Mouse (Mus musculus) heart, embryonic 16.5 days (tissue): Measurements from ENCODE around the gene Syt5. TPM values are rescaled to one million over a fixed set of nuclear protein-coding genes. Genes with fewer than 3 reads are reported as not detected.
"Not testable (repeated sequence)": the region's sequence is repeated elsewhere in the genome, so short reads cannot be mapped to it uniquely, and the experiment has no call there.

Experiments
- ATAC-seq: fragments of 200-750 bp; cut with Nextera tagmentation; replicated peaks from 2 replicates; pipeline ENCODE4 v1.8.0; 2017; ENCODE audit warnings: moderate number of reproducible peaks; ENCODE audit not compliant: insufficient read depth, low FRiP score; ENCODE audit errors: extremely low read depth
- H3K27ac ChIP-seq: fragments of 300-500 bp; sonication (generic); 2 replicates; pipeline ENCODE4 v1.5.1; 2014; ENCODE audit warnings: mild to moderate bottlenecking, low read length, control low read depth, moderate library complexity
- H3K27me3 ChIP-seq: fragments of 300-500 bp; sonication (generic); 2 replicates; pipeline ENCODE4 v1.6.1; 2014; ENCODE audit warnings: low read length, mixed read lengths; ENCODE audit not compliant: control insufficient read depth, insufficient read depth
- H3K36me3 ChIP-seq: fragments of 300-500 bp; sonication (generic); 2 replicates; pipeline ENCODE4 v1.6.1; 2014; ENCODE audit not compliant: control insufficient read depth, insufficient read depth
- H3K4me1 ChIP-seq: fragments of 300-500 bp; sonication (generic); 2 replicates; pipeline ENCODE4 v1.6.1; 2014; ENCODE audit warnings: low read length, mixed read lengths; ENCODE audit not compliant: control insufficient read depth, insufficient read depth
- H3K4me2 ChIP-seq: fragments of 300-500 bp; sonication (generic); 2 replicates; pipeline ENCODE4 v1.6.1; 2014; ENCODE audit warnings: low read depth, mild to moderate bottlenecking, control low read depth, low read length
- H3K4me3 ChIP-seq: fragments of 300-500 bp; sonication (generic); 2 replicates; pipeline ENCODE4 v1.5.1; 2014; ENCODE audit warnings: mild to moderate bottlenecking, control low read depth, low read length
- H3K9ac ChIP-seq: fragments of 300-500 bp; sonication (generic); 2 replicates; pipeline ENCODE4 v1.6.1; 2014; ENCODE audit warnings: low read length, control low read depth
- H3K9me3 ChIP-seq: fragments of 300-500 bp; sonication (generic); replicated peaks from 2 replicates; pipeline ENCODE4 v1.6.1; 2016; ENCODE audit warnings: low read length; ENCODE audit not compliant: control insufficient read depth
- WGBS: fragments of 180-500 bp; shearing (Covaris S2); extraction: QIAGEN DNeasy Blood & Tissue Kit; methylation state at CpG from one replicate; pipeline ENCODE4 v1.1.7; 2014; 5-methylcytosine and 5-hydroxymethylcytosine counted together
- polyA plus RNA-seq: library from polyadenylated mRNA; unstranded; fragments of >200 nt; fragmentation: Nextera tagmentation; extraction: Ambion mirVana; gene quantifications from 2 replicates; pipeline ENCODE4 v1.2.1, GENCODE M21; 2015

Syt5 gene
- polyA plus RNA-seq, 1 experiment from 2014 or later = 1.9 TPM

DNA sequence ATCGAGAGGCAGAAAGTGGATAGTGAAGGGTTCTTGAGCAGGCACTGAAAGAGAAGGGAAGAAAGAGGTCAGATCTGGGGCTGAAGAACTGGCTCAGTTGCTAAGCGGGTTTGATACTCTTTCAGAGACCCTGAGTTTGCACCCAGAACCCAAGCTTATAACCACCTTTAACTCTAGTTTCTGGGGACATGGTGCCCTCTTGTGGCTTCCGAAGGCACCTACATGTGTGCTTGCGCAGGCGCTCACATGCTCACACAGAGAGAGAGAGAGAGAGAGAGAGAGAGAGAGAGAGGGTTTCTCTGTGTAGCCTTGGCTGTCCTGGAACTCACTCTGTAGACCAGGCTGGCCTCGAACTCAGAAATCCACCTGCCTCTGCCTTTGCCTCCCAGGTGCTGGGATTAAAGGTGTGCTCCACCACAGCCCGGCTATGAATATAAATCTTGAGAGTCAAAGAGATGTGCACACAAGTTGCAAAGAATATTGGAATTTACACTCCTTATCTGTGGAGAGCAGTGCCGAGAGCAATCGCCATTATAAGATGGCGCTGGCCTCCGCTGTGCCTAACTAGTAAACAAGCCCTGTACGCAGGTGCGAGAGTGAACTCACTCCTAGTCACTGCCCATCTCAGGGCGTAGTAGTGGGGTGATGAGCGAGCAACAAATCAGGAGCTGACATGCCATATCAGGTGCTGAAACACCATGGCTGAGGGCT lies 23.0 kb downstream of the Syt5 start, which contains the start of gene Tnni3:
Gene Tnni3 (minus strand): TSS at position 18 of the 711 bp plus-strand sequence.
- H3K9ac ChIP-seq = peak within 1 kb of the TSS; percentile 82
- not testable (repeated sequence) for ATAC-seq, H3K36me3 ChIP-seq, H3K27me3 ChIP-seq, H3K9me3 ChIP-seq
- peak within 1 kb of the TSS; percentile 99 for H3K27ac ChIP-seq
- H3K4me3 ChIP-seq = peak within 1 kb of the TSS; percentile 58
- 60% methylated on average over 15 of the region's 15 CpGs for WGBS
- peak within 1 kb of the TSS; percentile 48 for H3K4me2 ChIP-seq
- peaks cover 20% of the 10 kb centered on the region for H3K4me1 ChIP-seq

- Histone ChIP-seq H3K27me3 (no peaks in the 10 kb centered on the region), H3K4me3 (peak overlapping the region; percentile 58), H3K4me1 (peaks cover 23% of the 10 kb centered on the region), H3K27ac (peak overlapping the region; percentile 99), H3K36me3 (peaks cover 6% of the 10 kb centered on the region), H3K4me2 (peak overlapping the region; percentile 48), H3K9me3 (no peaks in the 10 kb centered on the region), H3K9ac (peak overlapping the region; percentile 82)
- 81% methylated on average over 33 of the region's 33 CpGs for WGBS
- no peak for ATAC-seq
Measured at GRCm38 (mm10) chr7:4523205-4524130, 23.9 kb downstream of the Syt5 start.

GRCm38 (mm10) chr7:4522292-4522691 lies 25.0 kb downstream of the Syt5 start:
- H3K9ac ChIP-seq = peak overlapping the region; percentile 82
- H3K27ac ChIP-seq = peak overlapping the region; percentile 99
- H3K9me3 ChIP-seq = no peaks in the 10 kb centered on the region
- no peaks in the 10 kb centered on the region for H3K27me3 ChIP-seq
- WGBS = 37% methylated on average over 6 of the region's 6 CpGs
- peak overlapping the region; percentile 58 for H3K4me3 ChIP-seq
- peak; percentile 83 for ATAC-seq
- peaks cover 26% of the 10 kb centered on the region for H3K4me1 ChIP-seq
- peak overlapping the region; percentile 48 for H3K4me2 ChIP-seq
- peaks cover 12% of the 10 kb centered on the region for H3K36me3 ChIP-seq

DNA sequence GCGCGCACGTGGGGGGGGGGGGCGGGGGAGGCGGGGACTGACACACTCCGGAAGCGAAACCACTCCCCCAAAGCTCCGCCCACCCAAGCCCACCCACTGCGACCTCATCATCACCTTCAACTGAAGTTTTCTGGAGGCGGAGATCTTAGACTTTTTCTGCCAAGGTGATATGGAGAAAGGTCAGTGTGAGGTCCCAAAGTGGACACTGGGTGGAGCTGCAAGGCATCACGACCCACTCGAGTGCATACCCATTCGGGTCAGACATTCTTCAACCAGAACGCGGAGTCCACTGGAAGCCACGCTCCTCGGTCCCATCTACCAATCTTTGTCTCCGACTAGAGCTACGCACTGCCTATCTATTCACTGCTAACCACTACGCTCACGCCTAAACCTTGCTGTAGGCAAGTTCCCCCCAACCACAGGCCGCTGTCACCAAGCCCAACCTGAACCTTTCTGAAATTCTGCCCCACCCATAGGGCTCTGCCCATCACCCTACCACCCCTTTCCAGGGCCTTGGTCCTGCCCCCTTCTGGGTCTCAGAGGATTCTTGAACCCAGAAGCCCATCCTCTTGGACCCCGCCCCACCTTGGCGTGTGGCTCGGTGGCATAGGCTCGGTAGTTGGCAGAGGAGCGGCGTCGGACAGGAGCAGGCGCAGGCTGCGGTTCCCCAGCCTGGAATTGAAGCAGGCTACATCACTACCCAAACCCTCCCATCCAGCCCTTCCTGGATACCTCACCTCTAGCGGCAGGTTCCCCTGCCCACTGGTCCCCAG lies 25.9 kb downstream of the Syt5 start:
- WGBS = 19% methylated on average over 32 of the region's 32 CpGs
- H3K27me3 ChIP-seq = no peaks in the 10 kb centered on the region
- H3K4me1 ChIP-seq = peaks cover 32% of the 10 kb centered on the region
- no peaks in the 10 kb centered on the region for H3K9me3 ChIP-seq
- H3K9ac ChIP-seq = peak overlapping the region; percentile 82
- peak overlapping the region; percentile 58 for H3K4me3 ChIP-seq
- peak; percentile 10 for ATAC-seq
- H3K36me3 ChIP-seq = peaks cover 12% of the 10 kb centered on the region
- H3K4me2 ChIP-seq = peak overlapping the region; percentile 74
- peak overlapping the region; percentile 99 for H3K27ac ChIP-seq

- H3K9me3 ChIP-seq = no peaks in the 10 kb centered on the region
- ATAC-seq = no peak
- H3K27ac ChIP-seq = peak overlapping the region; percentile 17
- peaks cover 47% of the 10 kb centered on the region for H3K4me1 ChIP-seq
- H3K36me3 ChIP-seq = peaks cover 12% of the 10 kb centered on the region
- no peaks in the 10 kb centered on the region for H3K27me3 ChIP-seq
- H3K4me2 ChIP-seq = peak overlapping the region; percentile 80
- H3K9ac ChIP-seq = peak overlapping the region; percentile 56
- peak overlapping the region; percentile 52 for H3K4me3 ChIP-seq
- 38% methylated on average over 1 of the region's 1 CpGs for WGBS
Measured at GRCm38 (mm10) chr7:4518487-4518886, 28.9 kb downstream of the Syt5 start.

GRCm38 (mm10) chr7:4516332-4517050 lies 30.9 kb downstream of the Syt5 start, which contains the start of gene Tnnt1:
Tnnt1 (minus strand) TSS chr7:4516382.
- H3K4me3 ChIP-seq = no peak within 1 kb of the TSS
- H3K36me3 ChIP-seq = peaks cover 12% of the 10 kb centered on the region
- WGBS = 16% methylated on average over 4 of the region's 4 CpGs
- peak; percentile 59 for ATAC-seq
- peak within 1 kb of the TSS; percentile 69 for H3K9ac ChIP-seq
- no peaks in the 10 kb centered on the region for H3K9me3 ChIP-seq
- H3K27me3 ChIP-seq = no peaks in the 10 kb centered on the region
- peak within 1 kb of the TSS; percentile 40 for H3K4me2 ChIP-seq
- H3K4me1 ChIP-seq = peaks cover 53% of the 10 kb centered on the region
- peak within 1 kb of the TSS; percentile 94 for H3K27ac ChIP-seq

GRCm38 (mm10) chr7:4515853-4516252 lies 31.5 kb downstream of the Syt5 start:
- Histone ChIP-seq H3K4me1 (peaks cover 59% of the 10 kb centered on the region), H3K9ac (peak overlapping the region; percentile 63), H3K9me3 (no peaks in the 10 kb centered on the region), H3K27ac (peak overlapping the region; percentile 94), H3K27me3 (no peaks in the 10 kb centered on the region), H3K36me3 (peaks cover 12% of the 10 kb centered on the region), H3K4me3 (no peak overlapping the region), H3K4me2 (peak overlapping the region; percentile 30)
- 38% methylated on average over 6 of the region's 6 CpGs for WGBS
- ATAC-seq = peak; percentile 11; the same call in 1 of the 2 replicates
